ENCODE assay signal across 8 mouse cellular contexts in the genomic region with DNA sequence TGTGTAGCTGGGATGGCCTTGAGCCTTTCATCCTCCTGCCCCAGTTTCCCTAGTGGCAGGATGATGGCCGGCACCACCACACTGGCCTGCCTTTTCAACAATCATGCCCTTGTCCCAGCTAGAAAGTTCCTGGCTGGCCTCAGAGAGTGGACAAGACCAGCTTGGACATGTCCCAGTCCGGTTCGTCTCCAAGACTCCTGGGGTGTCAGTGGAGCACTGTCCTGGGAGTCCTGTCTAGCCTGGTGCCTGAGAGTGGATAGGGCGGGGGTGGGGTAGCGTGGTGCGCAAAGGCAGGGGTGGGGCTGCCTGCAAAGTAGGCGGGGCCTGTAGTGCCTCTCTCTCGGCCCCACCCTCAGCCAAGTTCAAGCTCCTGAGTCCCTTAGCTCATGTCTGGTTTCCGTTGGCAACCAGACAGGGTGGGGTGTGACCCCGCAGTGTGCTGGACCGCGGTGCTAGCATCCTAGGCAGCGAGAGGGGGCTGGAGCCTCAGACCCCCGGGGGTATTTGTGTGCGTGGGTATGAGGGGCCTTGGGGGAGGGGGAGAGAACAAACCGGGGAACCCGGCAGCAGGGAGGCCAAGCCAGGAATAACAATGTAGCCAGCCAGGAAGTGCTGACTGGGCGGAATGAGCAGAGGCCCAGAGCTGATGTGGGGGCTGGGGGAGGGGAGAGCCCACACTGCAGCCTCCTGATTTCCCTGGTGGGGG. TPM values are rescaled to one million over a fixed set of nuclear protein-coding genes. Genes with fewer than 3 reads are reported as not detected.
DNase-seq lines count a peak whose midpoint lies in the region; ATAC-seq and TF ChIP-seq lines count a peak whose summit lies in the region.

No protein-coding gene starts in this region.

- H3K9me3 ChIP-seq in embryonic facial prominence, embryonic 15.5 days (replicated peaks): no peaks in the 10 kb centered on the region
- H3K9me3 ChIP-seq in heart, embryonic 16.5 days (replicated peaks; ENCODE audit: control insufficient read depth, low read length): no peaks in the 10 kb centered on the region
- no peaks in the 10 kb centered on the region for H3K9me3 ChIP-seq in lung, postnatal 0 days (ENCODE audit: low read length)

- peak overlapping the region; percentile 90 for H3K27ac ChIP-seq in embryonic facial prominence, embryonic 15.5 days (replicated peaks)
- peak overlapping the region; percentile 94 for H3K27ac ChIP-seq in heart, embryonic 16.5 days (ENCODE audit: low read length)
- peak overlapping the region; percentile 77 for H3K27ac ChIP-seq in lung, postnatal 0 days (ENCODE audit: low read length)

- peak; percentile 16; the same call in 1 of the 2 replicates for TF ChIP-seq CTCF in lung, postnatal 0 days (IDR thresholded peaks at IDR 0.05)

- DNase-seq in adrenal gland, adult (ENCODE audit: inconsistent age in 2 of 2, low spot score in 1 of 2): peak; percentile 62 to 78
- DNase-seq in adrenal gland, adult 18-20 months (ENCODE audit: low spot score in 2 of 2): no peak
- peak; percentile 50 for DNase-seq in adrenal gland, postnatal 25 days
- DNase-seq in kidney, postnatal 10 days: peak; percentile 91
- DNase-seq in lung, postnatal 0 days (ENCODE audit: low spot score): peak; percentile 91
- peak; percentile 60 for DNase-seq in right cerebral cortex, postnatal 14 days

- H3K9ac ChIP-seq in embryonic facial prominence, embryonic 15.5 days: no peak overlapping the region; the same call in 1 of the 2 replicates
- H3K9ac ChIP-seq in heart, embryonic 16.5 days (ENCODE audit: low read length): peak overlapping the region; percentile 60; the same call in 1 of the 2 replicates
- no peak overlapping the region for H3K9ac ChIP-seq in lung, postnatal 0 days (replicated peaks; ENCODE audit: low read depth)

- no peaks in the 10 kb centered on the region for H3K27me3 ChIP-seq in embryonic facial prominence, embryonic 15.5 days
- H3K27me3 ChIP-seq in heart, embryonic 16.5 days (ENCODE audit: control insufficient read depth, insufficient read depth, low read length): no peaks in the 10 kb centered on the region
- no peaks in the 10 kb centered on the region for H3K27me3 ChIP-seq in lung, postnatal 0 days (replicated peaks; ENCODE audit: insufficient read depth, low read length)

- peaks cover 56% of the 10 kb centered on the region for H3K4me1 ChIP-seq in embryonic facial prominence, embryonic 15.5 days
- H3K4me1 ChIP-seq in heart, embryonic 16.5 days (ENCODE audit: control insufficient read depth, insufficient read depth, low read length): peaks cover 34% of the 10 kb centered on the region
- H3K4me1 ChIP-seq in lung, postnatal 0 days (ENCODE audit: insufficient read depth, low read depth, low read length): peaks cover 15% of the 10 kb centered on the region

- no peak overlapping the region; the same call in 1 of the 2 replicates for H3K4me3 ChIP-seq in embryonic facial prominence, embryonic 15.5 days (replicated peaks)
- peak overlapping the region; percentile 30 for H3K4me3 ChIP-seq in heart, embryonic 16.5 days (ENCODE audit: low read length)
- H3K4me3 ChIP-seq in lung, postnatal 0 days (ENCODE audit: low read depth, low read length): no peak overlapping the region

- H3K4me2 ChIP-seq in embryonic facial prominence, embryonic 15.5 days (replicated peaks): peak overlapping the region; percentile 31; the same call in 1 of the 2 replicates
- peak overlapping the region; percentile 54 for H3K4me2 ChIP-seq in heart, embryonic 16.5 days (ENCODE audit: low read depth, low read length)
- peak overlapping the region; percentile 25; the same call in 1 of the 2 replicates for H3K4me2 ChIP-seq in lung, postnatal 0 days (replicated peaks; ENCODE audit: low read depth, low read length)

- peaks cover 69% of the 10 kb centered on the region for H3K36me3 ChIP-seq in embryonic facial prominence, embryonic 15.5 days
- peaks cover 47% of the 10 kb centered on the region for H3K36me3 ChIP-seq in heart, embryonic 16.5 days (ENCODE audit: control insufficient read depth, insufficient read depth)
- peaks cover 33% of the 10 kb centered on the region for H3K36me3 ChIP-seq in lung, postnatal 0 days (ENCODE audit: insufficient read depth, low read length)

- TF ChIP-seq EP300 in lung, postnatal 0 days (IDR thresholded peaks at IDR 0.05): no peak

- ATAC-seq in embryonic facial prominence, embryonic 15.5 days (ENCODE audit: insufficient number of reproducible peaks, low FRiP score, low TSS enrichment, low read depth): peak; percentile 87
- ATAC-seq in heart, embryonic 16.5 days (replicated peaks; ENCODE audit: extremely low read depth, insufficient read depth, low FRiP score): peak; percentile 76
- ATAC-seq in lung, postnatal 0 days: peak; percentile 84

- 9% methylated on average over 18 of the region's 18 CpGs for WGBS in embryonic facial prominence, embryonic 15.5 days
- 11% methylated on average over 17 of the region's 18 CpGs for WGBS in heart, embryonic 16.5 days
- WGBS in lung, postnatal 0 days: 12% methylated on average over 17 of the region's 18 CpGs

RNA-seq across cellular contexts. Expression of gene Smim24, which starts 8.8 kb away (rescaled TPM):
- total RNA-seq in adrenal gland, adult 18-20 months (2021): 1 to 10 TPM; 1.1 to 1.2 TPM
- 1.4 TPM in 1 of 2 replicates, not detected in the other for total RNA-seq in adrenal gland, postnatal 25 days (2021)
- polyA plus RNA-seq in embryonic facial prominence, embryonic 15.5 days (2015; fragmentation: Nextera tagmentation; extraction: Ambion mirVana): 5.0 and 8.3 TPM in 2 replicates
- polyA plus RNA-seq in heart, embryonic 16.5 days (2015; fragmentation: Nextera tagmentation; extraction: Ambion mirVana): 5.0 and 9.2 TPM in 2 replicates
- 3.1 and 3.6 TPM in 2 replicates for polyA plus RNA-seq in lung, postnatal 0 days (2015; fragmentation: Nextera tagmentation; extraction: Ambion mirVana)

RNA-seq across cellular contexts. Expression of gene Gm48552, which starts 12.9 kb away (rescaled TPM):
- 1 to 10 TPM; 1.4 to 2.6 TPM for total RNA-seq in adrenal gland, adult 18-20 months (2021)
- total RNA-seq in adrenal gland, postnatal 25 days (2021): 1.5 TPM in 1 of 2 replicates, not detected in the other
- 1.6 and 2.9 TPM in 2 replicates for polyA plus RNA-seq in embryonic facial prominence, embryonic 15.5 days (2015; fragmentation: Nextera tagmentation; extraction: Ambion mirVana)
- 0.55 and 0.83 TPM in 2 replicates for polyA plus RNA-seq in heart, embryonic 16.5 days (2015; fragmentation: Nextera tagmentation; extraction: Ambion mirVana)
- polyA plus RNA-seq in lung, postnatal 0 days (2015; fragmentation: Nextera tagmentation; extraction: Ambion mirVana): 0.20 and 0.63 TPM in 2 replicates

RNA-seq across cellular contexts. Expression of gene Gm48551, which starts 17.4 kb away (rescaled TPM):
- 1 to 10 TPM; 1.5 to 1.9 TPM for total RNA-seq in adrenal gland, adult 18-20 months (2021)
- 1.7 TPM in 2 replicates for total RNA-seq in adrenal gland, postnatal 25 days (2021)
- 3.1 and 3.2 TPM in 2 replicates for polyA plus RNA-seq in embryonic facial prominence, embryonic 15.5 days (2015; fragmentation: Nextera tagmentation; extraction: Ambion mirVana)
- 2.1 and 2.6 TPM in 2 replicates for polyA plus RNA-seq in heart, embryonic 16.5 days (2015; fragmentation: Nextera tagmentation; extraction: Ambion mirVana)
- polyA plus RNA-seq in lung, postnatal 0 days (2015; fragmentation: Nextera tagmentation; extraction: Ambion mirVana): 2.4 and 3.0 TPM in 2 replicates

RNA-seq across cellular contexts. Expression of gene Dohh, which starts 17.4 kb away (rescaled TPM):
- total RNA-seq in adrenal gland, adult 18-20 months (2021): 10 to 100 TPM; 49.1 to 50.5 TPM
- total RNA-seq in adrenal gland, postnatal 25 days (2021): 48.4 and 52.7 TPM in 2 replicates
- 83.1 and 85.2 TPM in 2 replicates for polyA plus RNA-seq in embryonic facial prominence, embryonic 15.5 days (2015; fragmentation: Nextera tagmentation; extraction: Ambion mirVana)
- polyA plus RNA-seq in heart, embryonic 16.5 days (2015; fragmentation: Nextera tagmentation; extraction: Ambion mirVana): 83.4 and 86.2 TPM in 2 replicates
- 49.4 and 55.2 TPM in 2 replicates for polyA plus RNA-seq in lung, postnatal 0 days (2015; fragmentation: Nextera tagmentation; extraction: Ambion mirVana)

RNA-seq across cellular contexts. Expression of gene Fzr1, which starts 23.4 kb away (rescaled TPM):
- total RNA-seq in adrenal gland, adult 18-20 months (2021): 10 to 100 TPM; 35.1 to 35.2 TPM
- 49.3 and 51.6 TPM in 2 replicates for total RNA-seq in adrenal gland, postnatal 25 days (2021)
- 98.8 and 102 TPM in 2 replicates for polyA plus RNA-seq in embryonic facial prominence, embryonic 15.5 days (2015; fragmentation: Nextera tagmentation; extraction: Ambion mirVana)
- polyA plus RNA-seq in heart, embryonic 16.5 days (2015; fragmentation: Nextera tagmentation; extraction: Ambion mirVana): 74.6 and 82.8 TPM in 2 replicates
- 39.5 and 39.7 TPM in 2 replicates for polyA plus RNA-seq in lung, postnatal 0 days (2015; fragmentation: Nextera tagmentation; extraction: Ambion mirVana)

Comparison
In these comparisons a context has a peak if more than half of its experiments do, and no peak if none do; other contexts are left out.
1. DNase-seq: peak in adrenal gland, adult (2 of 2), adrenal gland, postnatal 25 days (single experiment), kidney, postnatal 10 days (single experiment), lung, postnatal 0 days (single experiment) and right cerebral cortex, postnatal 14 days (single experiment); none in adrenal gland, adult 18-20 months (0 of 2).
2. Peak in every context shown above with its lines, with median percentiles within 50 percentile points of each other: ATAC-seq, H3K27ac ChIP-seq and H3K4me2 ChIP-seq.